Mouse (Mus musculus) neural tube, embryonic 14.5 days (tissue): ENCODE measurements around the gene Zfp935. TPM values are rescaled to one million over a fixed set of nuclear protein-coding genes. Genes with fewer than 3 reads are reported as not detected.
"Not testable (repeated sequence)": the region's sequence is repeated elsewhere in the genome, so short reads cannot be mapped to it uniquely, and the experiment has no call there.

Experiments
- ATAC-seq: fragments of 200-750 bp; cut with Nextera tagmentation; 2 replicates; pipeline ENCODE4 v1.8.0; 2017; ENCODE audit warnings: low read depth, mild to moderate bottlenecking, moderate TSS enrichment, moderate library complexity
- H3K27ac ChIP-seq: fragments of 300-500 bp; sonication (generic); 2 replicates; pipeline ENCODE4 v1.5.1; 2014; ENCODE audit warnings: low read depth, mild to moderate bottlenecking, control low read depth, low read length, moderate library complexity, mixed read lengths
- H3K27me3 ChIP-seq: fragments of 300-500 bp; sonication (generic); 2 replicates; pipeline ENCODE4 v1.6.1; 2014; ENCODE audit warnings: low read length; ENCODE audit not compliant: control insufficient read depth, insufficient read depth
- H3K36me3 ChIP-seq: fragments of 300-500 bp; sonication (generic); 2 replicates; pipeline ENCODE4 v1.6.1; 2014; ENCODE audit warnings: low read length, mixed read lengths; ENCODE audit not compliant: control insufficient read depth, insufficient read depth
- H3K4me1 ChIP-seq: fragments of 300-500 bp; sonication (generic); 2 replicates; pipeline ENCODE4 v1.6.1; 2014; ENCODE audit warnings: low read length; ENCODE audit not compliant: control insufficient read depth, insufficient read depth
- H3K4me2 ChIP-seq: fragments of 300-500 bp; sonication (generic); 2 replicates; pipeline ENCODE4 v1.6.1; 2014; ENCODE audit warnings: mild to moderate bottlenecking, low read depth, low read length, control low read depth
- H3K4me3 ChIP-seq: fragments of 300-500 bp; sonication (generic); 2 replicates; pipeline ENCODE4 v1.5.1; 2014; ENCODE audit warnings: low read depth, low read length, control low read depth, mixed read lengths
- H3K9ac ChIP-seq: fragments of 300-500 bp; sonication (generic); replicated peaks from 2 replicates; pipeline ENCODE4 v1.6.1; 2014; ENCODE audit warnings: low read depth, mild to moderate bottlenecking, control low read depth, low read length, mixed read lengths
- H3K9me3 ChIP-seq: fragments of 300-500 bp; sonication (generic); 2 replicates; pipeline ENCODE4 v1.6.1; 2016; ENCODE audit warnings: low read length; ENCODE audit not compliant: control insufficient read depth
- WGBS: fragments of 180-500 bp; shearing (Covaris S2); extraction: QIAGEN DNeasy Blood & Tissue Kit; methylation state at CpG from one replicate; pipeline ENCODE4 v1.1.7; 2014; 5-methylcytosine and 5-hydroxymethylcytosine counted together
- polyA plus RNA-seq: library from polyadenylated mRNA; unstranded; fragments of >200 nt; fragmentation: Nextera tagmentation; extraction: Ambion mirVana; gene quantifications from 2 replicates; pipeline ENCODE4 v1.2.1, GENCODE M21; 2014

The Zfp935 gene
- polyA plus RNA-seq = not detected in 2 replicates

DNA sequence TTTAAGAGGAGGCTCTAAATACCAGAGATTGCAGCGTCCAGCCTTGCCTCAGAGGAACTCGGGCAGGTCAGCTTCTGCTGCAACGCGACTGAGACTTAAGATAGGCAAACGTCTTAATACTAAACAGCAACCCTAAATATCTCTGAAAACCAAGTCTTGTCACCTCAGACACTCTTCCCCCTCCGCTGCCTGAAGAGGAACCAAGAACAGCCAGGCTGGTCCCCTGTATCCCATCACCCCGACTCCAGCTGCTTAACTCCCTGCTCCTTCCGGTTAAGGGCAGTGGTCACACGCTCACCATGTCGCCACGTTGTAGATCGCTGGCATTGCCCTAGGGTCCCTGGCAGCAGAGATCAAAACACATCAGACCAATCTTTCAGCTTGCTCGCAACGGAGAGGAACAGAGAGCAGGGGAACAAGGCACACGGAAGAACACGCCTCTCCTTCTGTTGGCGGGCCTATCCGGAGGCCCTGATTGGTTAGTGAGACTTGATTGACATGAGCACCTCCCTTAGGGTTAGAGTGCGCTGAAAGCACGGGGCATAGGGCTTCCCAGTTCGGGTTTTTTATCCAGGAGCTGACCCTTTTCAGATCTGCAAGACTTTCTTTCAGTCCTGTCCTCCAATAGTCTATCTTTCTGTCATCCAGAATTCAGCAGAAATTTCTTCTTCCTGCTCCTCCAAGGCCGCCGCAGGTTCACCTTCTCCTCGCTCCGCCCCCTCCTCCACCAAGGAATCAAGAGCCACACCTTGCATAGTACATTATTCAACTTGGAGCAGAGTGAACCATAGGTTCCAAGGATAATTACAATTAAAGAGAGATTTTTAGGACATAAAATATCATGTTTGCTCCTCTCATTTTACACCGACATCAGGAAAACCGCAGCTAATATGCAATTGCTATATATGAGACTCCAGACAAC is at the start of gene Zfp935:
TSS of gene Zfp935 (minus strand) at position 323 of the 922 bp plus-strand sequence.
- WGBS = 3% methylated on average over 25 of the region's 27 CpGs
- H3K9ac ChIP-seq, H3K9me3 ChIP-seq, H3K36me3 ChIP-seq, H3K27me3 ChIP-seq, H3K27ac ChIP-seq, H3K4me1 ChIP-seq: not testable (repeated sequence)
- ATAC-seq = peak; percentile 68
- Histone ChIP-seq H3K4me3 (peak within 1 kb of the TSS; percentile 35), H3K4me2 (peak within 1 kb of the TSS; percentile 32; the same call in 1 of the 2 replicates)

- H3K27ac ChIP-seq, H3K36me3 ChIP-seq, H3K9ac ChIP-seq, H3K4me3 ChIP-seq, H3K9me3 ChIP-seq, H3K4me1 ChIP-seq, H3K27me3 ChIP-seq, H3K4me2 ChIP-seq, ATAC-seq: not testable (repeated sequence)
- 100% methylated on average over 3 of the region's 6 CpGs for WGBS
These were observed 12.8 kb upstream of the Zfp935 start, which contains the start of gene Zfp934 for GRCm38 (mm10) chr13:62571099-62571498. TSS of gene Zfp934 (minus strand) at chr13:62571199.

DNA sequence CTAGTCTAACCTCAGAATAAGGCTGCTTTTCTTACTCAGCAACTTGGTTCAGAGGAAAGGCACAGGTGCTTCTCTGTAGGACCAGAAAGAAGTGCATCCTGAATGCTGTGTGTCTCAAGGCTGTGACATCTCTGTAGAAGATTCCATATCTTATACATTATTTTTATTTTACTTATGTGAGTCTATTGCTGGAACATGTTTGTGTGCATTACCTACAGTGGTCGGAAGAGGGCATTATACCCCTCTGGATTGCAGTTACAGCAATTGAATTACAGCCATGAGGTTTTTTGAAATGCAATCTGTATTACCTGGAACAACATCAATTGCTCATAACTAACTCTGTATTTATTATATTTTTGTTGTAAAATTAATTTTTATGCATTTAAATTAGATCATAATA is 3.4 kb upstream of the Zfp935 start:
- H3K36me3 ChIP-seq, H3K9ac ChIP-seq, H3K4me3 ChIP-seq, H3K27ac ChIP-seq, ATAC-seq, H3K27me3 ChIP-seq, H3K4me2 ChIP-seq, H3K9me3 ChIP-seq, H3K4me1 ChIP-seq: not testable (repeated sequence)
- 33% methylated on average over 1 of the region's 1 CpGs for WGBS

GRCm38 (mm10) chr13:62530129-62530528 is 28.2 kb downstream of the Zfp935 start:
- not testable (repeated sequence) for H3K9me3 ChIP-seq, H3K36me3 ChIP-seq, H3K27me3 ChIP-seq, H3K4me2 ChIP-seq, H3K4me1 ChIP-seq, H3K4me3 ChIP-seq, H3K27ac ChIP-seq, ATAC-seq, H3K9ac ChIP-seq

DNA sequence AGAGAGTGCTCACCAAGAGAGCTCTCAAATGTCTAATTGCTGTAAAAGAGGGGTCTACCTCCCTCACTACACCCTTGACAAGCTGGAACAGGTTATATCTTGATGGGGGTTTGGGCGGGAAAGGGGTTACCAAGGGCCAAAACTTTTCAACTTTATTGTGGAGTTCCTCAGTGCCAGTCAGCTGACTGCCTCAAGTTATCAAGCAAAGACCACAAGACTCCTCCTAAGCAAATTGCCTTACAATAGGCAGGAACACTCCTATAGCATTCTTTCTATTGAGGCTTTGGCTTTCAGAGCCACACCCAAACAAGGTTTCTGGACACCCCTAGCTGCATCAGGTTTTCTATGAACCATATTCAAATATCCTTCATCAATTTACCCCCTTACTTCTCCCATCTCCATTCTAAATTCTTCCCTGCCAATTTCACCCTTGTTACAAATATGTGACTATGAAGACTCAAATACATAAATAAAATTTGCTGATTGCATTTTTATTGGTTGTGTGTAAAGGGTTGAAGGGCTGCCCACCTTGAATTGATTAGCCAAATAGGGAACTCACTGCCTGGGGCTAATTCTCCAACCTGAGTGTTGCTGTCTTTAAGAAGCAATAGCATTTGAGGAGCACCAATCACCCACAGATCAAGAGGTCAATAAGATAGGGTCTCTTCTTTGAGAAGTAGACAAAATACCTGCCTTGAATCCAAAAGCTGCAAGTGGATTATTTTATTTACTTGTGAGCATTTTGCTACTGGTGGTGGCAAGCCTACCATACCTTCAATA is 47.5 kb downstream of the Zfp935 start:
- not testable (repeated sequence) for H3K4me1 ChIP-seq, H3K27ac ChIP-seq, H3K9ac ChIP-seq, H3K4me2 ChIP-seq, H3K36me3 ChIP-seq, H3K9me3 ChIP-seq, ATAC-seq, H3K4me3 ChIP-seq, H3K27me3 ChIP-seq
- 100% methylated on average over 1 of the region's 1 CpGs for WGBS

GRCm38 (mm10) chr13:62472661-62473060 is 85.7 kb downstream of the Zfp935 start:
- not testable (repeated sequence) for H3K4me1 ChIP-seq, ATAC-seq, H3K36me3 ChIP-seq, H3K4me3 ChIP-seq, H3K9ac ChIP-seq, H3K27ac ChIP-seq, H3K4me2 ChIP-seq, H3K9me3 ChIP-seq, H3K27me3 ChIP-seq
- whole genome bisulfite sequencing = 95% methylated on average over 8 of the region's 8 CpGs

GRCm38 (mm10) chr13:62469947-62470346 is 88.4 kb downstream of the Zfp935 start:
- H3K4me1 ChIP-seq, H3K9me3 ChIP-seq, ATAC-seq, H3K4me3 ChIP-seq, H3K36me3 ChIP-seq, H3K27ac ChIP-seq, H3K27me3 ChIP-seq, H3K4me2 ChIP-seq, H3K9ac ChIP-seq: not testable (repeated sequence)

GRCm38 (mm10) chr13:62466424-62467334 is 91.6 kb downstream of the Zfp935 start, which contains the start of gene Gm49359:
TSS of gene Gm49359 (minus strand) at chr13:62466832.
- H3K36me3 ChIP-seq, H3K4me1 ChIP-seq, H3K27me3 ChIP-seq, H3K9me3 ChIP-seq: not testable (repeated sequence)
- peak within 1 kb of the TSS; percentile 38; the same call in 1 of the 2 replicates for H3K4me2 ChIP-seq
- H3K9ac ChIP-seq = peak within 1 kb of the TSS; percentile 53
- H3K4me3 ChIP-seq = peak within 1 kb of the TSS; percentile 43
- peak within 1 kb of the TSS; percentile 76 for H3K27ac ChIP-seq
- ATAC-seq = peak; percentile 100
- 1% methylated on average over 28 of the region's 28 CpGs for WGBS
